Mouse (Mus musculus) erythroblast, embryonic 14.5 days (primary cell): Measurements from ENCODE around the gene Fbxl16. TPM values are rescaled to one million over a fixed set of nuclear protein-coding genes. Genes with fewer than 3 reads are reported as not detected.

ENCODE experiments used
- H3K27me3 ChIP-seq: 2 replicates; pipeline ENCODE4 v1.6.1; 2012; ENCODE audit warnings: inconsistent platforms; ENCODE audit not compliant: control insufficient read depth
- H3K36me3 ChIP-seq: 2 replicates; pipeline ENCODE4 v1.6.1; 2012; ENCODE audit warnings: mild to moderate bottlenecking, inconsistent platforms; ENCODE audit not compliant: control insufficient read depth
- H3K4me1 ChIP-seq: 2 replicates; pipeline ENCODE4 v1.6.1; 2012; ENCODE audit warnings: inconsistent platforms; ENCODE audit not compliant: control insufficient read depth
- H3K4me3 ChIP-seq: replicated peaks from 2 replicates; pipeline ENCODE3; 2012; ENCODE audit warnings: moderate library complexity, mild to moderate bottlenecking, inconsistent platforms
- H3K9me3 ChIP-seq: 2 replicates; pipeline ENCODE4 v1.6.1; 2012; ENCODE audit warnings: low read length, inconsistent platforms, mixed read lengths; ENCODE audit not compliant: control insufficient read depth
- GATA1 ChIP-seq: IDR thresholded peaks from 2 replicates; pipeline ENCODE4 v1.6.1; 2012; ENCODE audit warnings: low read length, inconsistent platforms, mixed read lengths
- TAL1 ChIP-seq: IDR thresholded peaks from 3 replicates; pipeline ENCODE4 v1.6.1; 2012; ENCODE audit warnings: low read length, inconsistent platforms, mixed read lengths
- polyA plus RNA-seq: library from polyadenylated mRNA; stranded (reverse); fragments of >175 nt; gene quantifications from 2 replicates; pipeline ENCODE4 v1.2.3, GENCODE M21; 2012

The Fbxl16 gene
- polyA plus RNA-seq, 1 experiment: not detected

DNA sequence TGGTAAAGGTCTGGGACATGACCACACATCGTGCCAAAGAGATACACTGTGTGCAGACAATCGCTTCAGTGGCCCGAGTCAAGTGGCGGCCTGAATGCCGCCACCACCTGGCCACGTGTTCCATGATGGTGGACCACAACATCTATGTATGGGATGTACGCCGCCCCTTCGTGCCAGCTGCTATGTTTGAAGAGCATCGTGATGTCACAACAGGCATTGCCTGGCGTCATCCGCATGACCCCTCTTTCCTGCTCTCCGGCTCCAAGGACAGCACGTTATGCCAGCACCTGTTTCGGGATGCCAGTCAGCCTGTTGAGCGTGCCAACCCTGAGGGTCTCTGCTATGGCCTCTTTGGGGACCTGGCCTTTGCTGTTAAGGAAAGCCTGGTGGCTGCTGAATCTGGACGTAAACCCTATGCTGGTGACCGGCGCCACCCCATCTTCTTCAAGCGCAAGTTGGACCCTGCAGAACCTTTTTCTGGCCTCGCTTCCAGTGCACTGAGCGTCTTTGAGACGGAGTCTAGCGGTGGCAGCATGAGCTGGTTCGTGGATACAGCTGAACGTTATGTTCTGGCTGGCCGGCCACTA is 17.2 kb downstream of the Fbxl16 start:
- Histone ChIP-seq H3K27me3 (peaks cover 17% of the 10 kb centered on the region), H3K4me3 (no peak overlapping the region), H3K36me3 (peaks cover 55% of the 10 kb centered on the region), H3K4me1 (peaks cover 81% of the 10 kb centered on the region), H3K9me3 (no peaks in the 10 kb centered on the region)
- TF ChIP-seq GATA1: no peak
- TF ChIP-seq TAL1: no peak

- Histone ChIP-seq H3K27me3 (peaks cover 8% of the 10 kb centered on the region), H3K4me3 (no peak overlapping the region), H3K4me1 (peaks cover 91% of the 10 kb centered on the region), H3K9me3 (no peaks in the 10 kb centered on the region), H3K36me3 (peaks cover 64% of the 10 kb centered on the region)
- TF ChIP-seq TAL1 (no peak), GATA1 (no peak)
Observed at GRCm38 (mm10) chr17:25827011-25827410, 18.1 kb downstream of the Fbxl16 start.

- H3K27me3 ChIP-seq: peaks cover 2% of the 10 kb centered on the region
- H3K4me1 ChIP-seq: peaks cover 93% of the 10 kb centered on the region
- H3K9me3 ChIP-seq: no peaks in the 10 kb centered on the region
- no peak for TF ChIP-seq GATA1
- peaks cover 64% of the 10 kb centered on the region for H3K36me3 ChIP-seq
- no peak overlapping the region for H3K4me3 ChIP-seq
Observed at GRCm38 (mm10) chr17:25827546-25828222, 18.8 kb downstream of the Fbxl16 start.

DNA sequence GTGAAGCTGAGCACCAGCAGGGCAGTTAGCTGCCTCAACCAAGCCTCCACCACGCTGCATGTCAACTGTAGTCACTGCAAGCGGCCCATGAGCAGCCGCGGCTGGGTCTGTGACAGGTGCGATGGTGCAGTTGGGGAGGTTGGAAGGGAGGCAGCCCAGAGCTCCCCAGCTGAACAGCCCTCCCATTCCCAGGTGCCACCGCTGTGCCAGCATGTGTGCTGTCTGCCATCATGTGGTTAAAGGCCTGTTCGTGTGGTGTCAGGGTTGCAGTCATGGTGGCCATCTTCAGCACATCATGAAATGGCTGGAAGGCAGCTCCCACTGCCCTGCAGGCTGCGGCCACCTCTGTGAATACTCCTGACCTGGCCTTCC is 19.3 kb downstream of the Fbxl16 start:
- Histone ChIP-seq H3K4me3 (peak overlapping the region; percentile 73), H3K36me3 (peaks cover 64% of the 10 kb centered on the region), H3K9me3 (no peaks in the 10 kb centered on the region), H3K4me1 (peaks cover 92% of the 10 kb centered on the region), H3K27me3 (no peaks in the 10 kb centered on the region)
- TF ChIP-seq GATA1 (no peak), TAL1 (no peak)

GRCm38 (mm10) chr17:25828712-25829557 is 20.1 kb downstream of the Fbxl16 start, which contains the start of gene Jmjd8:
Gene Jmjd8 (plus strand): TSS chr17:25828867.
- no peak; the same call in 1 of the 2 replicates for TF ChIP-seq GATA1
- TF ChIP-seq TAL1: no peak
- Histone ChIP-seq H3K4me1 (peaks cover 93% of the 10 kb centered on the region), H3K27me3 (no peaks in the 10 kb centered on the region), H3K36me3 (peaks cover 64% of the 10 kb centered on the region), H3K4me3 (peak within 1 kb of the TSS; percentile 73), H3K9me3 (no peaks in the 10 kb centered on the region)

GRCm38 (mm10) chr17:25829558-25830017 is 20.7 kb downstream of the Fbxl16 start:
- Histone ChIP-seq H3K9me3 (no peaks in the 10 kb centered on the region), H3K4me1 (peaks cover 93% of the 10 kb centered on the region), H3K36me3 (peaks cover 65% of the 10 kb centered on the region), H3K4me3 (peak overlapping the region; percentile 73), H3K27me3 (no peaks in the 10 kb centered on the region)
- TF ChIP-seq TAL1: no peak
- no peak for TF ChIP-seq GATA1

DNA sequence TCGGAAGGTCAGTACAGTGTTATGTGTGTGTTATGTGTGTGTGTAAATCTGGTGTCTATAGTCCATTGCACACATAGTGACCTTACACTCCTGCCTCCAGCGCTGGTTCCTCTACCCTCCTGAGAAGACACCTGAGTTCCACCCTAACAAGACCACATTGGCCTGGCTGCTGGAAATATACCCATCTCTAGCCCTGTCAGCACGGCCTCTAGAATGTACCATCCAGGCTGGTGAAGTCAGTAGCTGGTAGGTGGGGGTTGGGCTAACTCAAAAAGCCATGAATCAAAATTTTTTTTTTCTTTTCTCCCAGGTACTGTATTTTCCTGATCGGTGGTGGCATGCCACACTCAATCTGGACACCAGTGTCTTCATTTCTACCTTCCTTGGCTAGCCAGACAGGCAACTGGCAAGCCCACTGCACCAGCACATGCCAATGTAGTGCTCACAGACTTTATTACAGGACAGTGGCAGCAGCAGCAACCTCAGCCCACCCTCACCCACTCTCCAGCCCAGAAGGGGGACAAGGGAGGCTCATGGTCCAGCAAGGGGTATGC is 21.4 kb downstream of the Fbxl16 start:
- Histone ChIP-seq H3K27me3 (no peaks in the 10 kb centered on the region), H3K4me1 (peaks cover 93% of the 10 kb centered on the region), H3K4me3 (peak overlapping the region; percentile 73), H3K36me3 (peaks cover 70% of the 10 kb centered on the region), H3K9me3 (no peaks in the 10 kb centered on the region)
- TF ChIP-seq TAL1: no peak
- no peak for TF ChIP-seq GATA1

DNA sequence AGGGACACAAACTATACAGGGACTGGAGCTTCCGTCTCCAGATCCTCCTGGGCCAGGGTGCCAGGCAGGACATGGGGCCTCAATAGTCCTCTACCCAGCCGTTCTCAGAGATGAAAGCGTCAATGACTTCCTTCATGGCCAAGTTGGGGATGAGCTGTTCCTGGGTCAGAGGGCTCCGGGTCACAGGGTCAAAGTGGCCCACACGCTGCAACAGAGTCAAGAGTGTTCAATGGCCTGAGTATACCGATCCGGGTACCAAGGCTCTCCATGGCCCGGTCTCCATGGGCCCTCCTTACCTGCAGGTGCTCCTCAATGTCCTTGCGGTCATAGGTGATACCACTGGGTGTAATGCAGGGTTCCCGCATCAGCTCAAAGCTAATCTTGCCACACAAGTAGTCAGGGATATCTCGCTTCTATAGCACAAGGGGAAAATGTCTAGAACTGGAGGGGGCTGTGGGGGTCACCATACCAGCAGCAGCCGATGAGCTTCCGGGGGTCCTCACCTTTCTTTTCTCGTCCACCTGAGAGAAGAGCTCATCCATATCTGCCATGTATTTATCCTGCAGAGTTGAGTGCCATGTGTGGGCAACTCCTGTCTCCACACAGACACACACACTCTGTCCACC is 22.0 kb downstream of the Fbxl16 start:
- Histone ChIP-seq H3K9me3 (no peaks in the 10 kb centered on the region), H3K4me1 (peaks cover 93% of the 10 kb centered on the region), H3K27me3 (no peaks in the 10 kb centered on the region), H3K4me3 (peak overlapping the region; percentile 81), H3K36me3 (peaks cover 70% of the 10 kb centered on the region)
- TF ChIP-seq TAL1 (no peak), GATA1 (no peak)
